Mouse (Mus musculus) midbrain, embryonic 14.5 days (tissue): ENCODE results near the gene Agr3. TPM values are rescaled to one million over a fixed set of nuclear protein-coding genes. Genes with fewer than 3 reads are reported as not detected.
A peak's percentile ranks its signal among the peaks of the same experiment; 100 is the strongest.

Source experiments
- ATAC-seq: fragments of 200-750 bp; cut with Nextera tagmentation; 2 replicates; pipeline ENCODE4 v1.8.0; 2017; ENCODE audit warnings: moderate number of reproducible peaks, moderate library complexity; ENCODE audit not compliant: low FRiP score, low TSS enrichment
- DNase-seq: peaks from one replicate; pipeline ENCODE4 v3.0.0-alpha.2; 2015
- H3K27ac ChIP-seq: fragments of 300-500 bp; sonication (generic); replicated peaks from 2 replicates; pipeline ENCODE4 v1.5.1; 2014; ENCODE audit warnings: mild to moderate bottlenecking, low read depth, low read length, moderate library complexity
- H3K27me3 ChIP-seq: fragments of 300-500 bp; sonication (generic); 2 replicates; pipeline ENCODE4 v1.6.1; 2014; ENCODE audit warnings: low read length, control low read depth, mixed read lengths; ENCODE audit not compliant: control insufficient read depth, insufficient read depth
- H3K36me3 ChIP-seq: fragments of 300-500 bp; sonication (generic); 2 replicates; pipeline ENCODE4 v1.6.1; 2014; ENCODE audit warnings: low read length, control low read depth; ENCODE audit not compliant: control insufficient read depth, insufficient read depth
- H3K4me1 ChIP-seq: fragments of 300-500 bp; sonication (generic); 2 replicates; pipeline ENCODE4 v1.6.1; 2014; ENCODE audit warnings: mild to moderate bottlenecking, antibody characterized with exemption, low read length, control low read depth; ENCODE audit not compliant: control insufficient read depth, insufficient read depth
- H3K4me2 ChIP-seq: fragments of 300-500 bp; sonication (generic); 2 replicates; pipeline ENCODE4 v1.6.1; 2014; ENCODE audit warnings: mild to moderate bottlenecking, low read length, moderate library complexity
- H3K4me3 ChIP-seq: fragments of 300-500 bp; sonication (generic); replicated peaks from 2 replicates; pipeline ENCODE4 v1.5.1; 2014; ENCODE audit warnings: low read depth, low read length
- H3K9ac ChIP-seq: fragments of 300-500 bp; sonication (generic); replicated peaks from 2 replicates; pipeline ENCODE4 v1.6.1; 2014; ENCODE audit warnings: mild to moderate bottlenecking, low read length, moderate library complexity
- H3K9me3 ChIP-seq: fragments of 300-500 bp; sonication (generic); 2 replicates; pipeline ENCODE4 v1.6.1; 2016; ENCODE audit warnings: low read length, control low read depth, mixed read lengths; ENCODE audit not compliant: control insufficient read depth
- WGBS: fragments of 180-500 bp; shearing (Covaris S2); extraction: QIAGEN DNeasy Blood & Tissue Kit; methylation state at CpG from one replicate; pipeline ENCODE4 v1.1.7; 2014; 5-methylcytosine and 5-hydroxymethylcytosine counted together
- polyA plus RNA-seq: library from polyadenylated mRNA; unstranded; fragments of >200 nt; fragmentation: Nextera tagmentation; extraction: Ambion mirVana; gene quantifications from 2 replicates; pipeline ENCODE4 v1.2.1, GENCODE M21; 2014

Gene Agr3
- polyA plus RNA-seq, 1 experiment from 2014 or later, result not detected

- no peak overlapping the region; the same call in 1 of the 2 replicates for H3K27ac ChIP-seq
- ATAC-seq, result peak; percentile 67; the same call in 1 of the 2 replicates
- peak; percentile 75 for DNase-seq
These were observed 68.7 kb downstream of the Agr3 start for GRCm38 (mm10) chr12:35994098-35994497.

GRCm38 (mm10) chr12:35995799-35996198 is 70.4 kb downstream of the Agr3 start:
- 36% methylated on average over 5 of the region's 5 CpGs for WGBS
- ATAC-seq (no peak), DNase-seq (peak; percentile 67)
- Histone ChIP-seq H3K4me3 (no peak overlapping the region), H3K4me2 (no peak overlapping the region), H3K36me3 (no peaks in the 10 kb centered on the region), H3K27me3 (no peaks in the 10 kb centered on the region), H3K27ac (no peak overlapping the region), H3K4me1 (peaks cover 5% of the 10 kb centered on the region; the same call in 1 of the 2 replicates), H3K9ac (no peak overlapping the region), H3K9me3 (no peaks in the 10 kb centered on the region)

More at GRCm38 (mm10) chr12:35994098-35994497, 68.7 kb downstream of the Agr3 start:
- Histone ChIP-seq H3K9ac (no peak overlapping the region), H3K4me3 (no peak overlapping the region), H3K27me3 (no peaks in the 10 kb centered on the region), H3K36me3 (no peaks in the 10 kb centered on the region), H3K4me2 (no peak overlapping the region), H3K4me1 (peaks cover 5% of the 10 kb centered on the region; the same call in 1 of the 2 replicates), H3K9me3 (no peaks in the 10 kb centered on the region)

Other genes with a start within 250 kb of the Agr3 start
- gene Agr2, start 67.3 kb downstream of the Agr3 start, polyA plus RNA-seq, result not detected in 2 replicates
- 348 and 411 TPM in 2 replicates for gene Tspan13, start 116.9 kb downstream of the Agr3 start, polyA plus RNA-seq
- 73.0 and 74.0 TPM in 2 replicates for gene Ankmy2, start 231.5 kb downstream of the Agr3 start, polyA plus RNA-seq
- 436 and 484 TPM in 2 replicates for gene Bzw2, start 232.5 kb downstream of the Agr3 start, polyA plus RNA-seq